Comparison of ENCODE assay signal across 9 mouse cellular contexts in the genomic region with DNA sequence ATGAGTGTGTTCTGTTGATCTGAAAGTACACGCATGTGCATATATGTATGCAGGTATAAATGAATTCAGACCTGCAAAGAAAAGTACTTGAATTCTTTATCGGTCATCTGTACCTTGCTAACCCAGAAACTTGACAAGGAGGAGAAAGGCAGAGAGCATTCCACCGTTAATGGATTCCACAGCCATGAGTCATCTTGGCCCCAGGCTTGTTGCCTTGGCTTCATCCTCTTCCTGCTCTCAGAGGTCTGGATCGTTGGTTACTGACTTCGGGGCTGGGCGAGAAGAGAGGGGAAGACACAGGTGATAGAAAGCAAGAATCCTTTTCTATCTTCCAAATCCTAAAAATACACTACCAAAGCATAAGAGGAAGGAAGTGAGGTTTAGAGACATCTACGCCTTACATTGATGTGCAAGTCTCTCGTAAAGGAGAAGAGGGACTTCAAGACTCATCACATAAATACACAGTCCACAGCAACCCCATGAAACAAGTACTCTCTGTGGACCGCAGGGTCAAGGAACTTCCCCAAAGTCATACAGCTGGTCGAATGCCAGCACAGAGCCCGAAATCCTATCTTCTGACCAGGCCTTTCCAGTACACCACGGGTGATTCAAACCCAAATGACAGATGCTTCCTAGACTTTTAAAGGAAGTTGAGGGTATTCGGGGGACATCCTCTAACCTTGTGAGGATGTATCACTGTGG. TPM values are rescaled to one million over a fixed set of nuclear protein-coding genes. Genes with fewer than 3 reads are reported as not detected.
DNase-seq lines count a peak whose midpoint lies in the region; ATAC-seq lines count a peak whose summit lies in the region.
"Had no signal": no experiment of that assay in that cellular context is flagged by ENCODE, and none has a peak within 500 bp of the region (broad histone marks: within the 10 kb centered on the region; RNA-seq: fewer than 3 reads in every experiment).

No protein-coding gene starts in this region.

- no peak overlapping the region for H3K9ac ChIP-seq in hindbrain, embryonic 16.5 days (ENCODE audit: low read depth, low read length)
- H3K9ac ChIP-seq: liver, embryonic 14.5 days had no signal

- no peak overlapping the region for H3K27ac ChIP-seq in hindbrain, embryonic 16.5 days (ENCODE audit: low read depth, low read length)
- H3K27ac ChIP-seq: liver, embryonic 14.5 days had no signal

- no peaks in the 10 kb centered on the region for H3K27me3 ChIP-seq in hindbrain, embryonic 16.5 days (replicated peaks; ENCODE audit: control insufficient read depth, insufficient read depth, low read length)

- peaks cover 3% of the 10 kb centered on the region; the same call in 1 of the 2 replicates for H3K36me3 ChIP-seq in hindbrain, embryonic 16.5 days (ENCODE audit: control insufficient read depth, insufficient read depth, low read length)

- DNase-seq in urinary bladder, postnatal 25 days (ENCODE audit: low spot score) = peak; percentile 58
- no peak for DNase-seq in urinary bladder, postnatal 10 days (ENCODE audit: low spot score)
- peak; percentile 31 for DNase-seq in forelimb bud, embryonic 11.5 days (ENCODE audit: low read depth, low spot score)
- peak; percentile 75 for DNase-seq in heart, postnatal 4 days
- no peak for DNase-seq in spleen, adult 18-20 months
- no peak for DNase-seq in layer of hippocampus, postnatal 14 days (ENCODE audit: low spot score in 2 of 2)

- 82% methylated on average over 13 of the region's 13 CpGs for WGBS in hindbrain, embryonic 16.5 days

- H3K4me3 ChIP-seq in hindbrain, embryonic 16.5 days (ENCODE audit: low read length) = no peak overlapping the region

- no peak for ATAC-seq in hindbrain, embryonic 16.5 days
- no peak for ATAC-seq in erythroid progenitor cell, adult 5-6 weeks (replicated peaks; ENCODE audit: low FRiP score, poor library complexity, severe bottlenecking)

- no peak overlapping the region for H3K4me2 ChIP-seq in hindbrain, embryonic 16.5 days (ENCODE audit: low read length)

- no peaks in the 10 kb centered on the region for H3K9me3 ChIP-seq in hindbrain, embryonic 16.5 days (ENCODE audit: control insufficient read depth, low read length)

- H3K4me1 ChIP-seq in hindbrain, embryonic 16.5 days (ENCODE audit: control insufficient read depth, insufficient read depth, low read depth, low read length) = peaks cover 6% of the 10 kb centered on the region

RNA-seq across cellular contexts. Expression of a gene that starts 35.1 kb away (rescaled TPM):
- 10 to 100 TPM; 21.0 to 25.6 TPM for total RNA-seq in heart, postnatal 4 days (2021)
- total RNA-seq in layer of hippocampus, postnatal 14 days (2021) = 10 to 100 TPM; 56.0 to 57.6 TPM
- polyA plus RNA-seq in hindbrain, embryonic 16.5 days (2015; fragmentation: Nextera tagmentation; extraction: Ambion mirVana) = 9.0 TPM in 2 replicates
- total RNA-seq in erythroid progenitor cell, adult 5-6 weeks (2015; ENCODE audit: low replicate concordance) = not detected in 2 replicates
- total RNA-seq in erythroid progenitor cell, adult 5-6 weeks (2017; ENCODE audit: low replicate concordance) = not detected in 2 replicates

Comparison
In these comparisons a context has a peak if more than half of its experiments do, and no peak if none do; other contexts are left out.
1. DNase-seq: peak in urinary bladder, postnatal 25 days (single experiment), forelimb bud, embryonic 11.5 days (single experiment) and heart, postnatal 4 days (single experiment); none in urinary bladder, postnatal 10 days (single experiment), spleen, adult 18-20 months (0 of 2) and layer of hippocampus, postnatal 14 days (0 of 2).
2. RNA of a gene that starts 35.1 kb away (total RNA-seq): 56.0 to 57.6 TPM in layer of hippocampus, postnatal 14 days and 21.0 to 25.6 TPM in heart, postnatal 4 days; not detected in erythroid progenitor cell, adult 5-6 weeks; every median in the first group is over 10 times any median in the second.